Mouse (Mus musculus): ENCODE measurements around the gene Stpg1. TPM values are rescaled to one million over a fixed set of nuclear protein-coding genes. Genes with fewer than 3 reads are reported as not detected.

The Stpg1 gene
- polyA plus RNA-seq, 1 experiment from 2014 or later = 0.65 TPM

DNA sequence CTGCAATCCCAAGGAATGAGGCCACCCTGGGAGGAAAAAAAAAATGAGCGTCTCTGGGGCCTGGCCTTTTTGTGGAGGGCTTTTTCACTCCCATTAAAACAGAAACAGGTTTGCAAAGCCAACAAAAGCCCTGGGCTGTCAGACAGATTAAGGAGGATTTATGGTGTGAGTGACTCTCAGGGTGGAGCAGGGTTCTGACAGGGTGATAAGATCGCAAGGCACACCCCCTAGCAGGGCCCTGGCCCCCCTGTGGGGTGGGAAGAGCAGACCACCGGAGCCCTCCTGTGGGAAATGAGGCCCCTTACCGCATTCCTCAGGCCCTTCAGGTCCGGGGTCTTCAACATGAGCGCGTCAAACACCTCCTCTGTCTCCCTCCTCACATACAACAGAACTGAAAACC lies 53.5 kb downstream of the Stpg1 start:
- DNase-seq (ENCODE audit: low spot score) = peak; percentile 47
- Histone ChIP-seq H3K4me3 (ENCODE audit: low read depth, low read length) (no peak overlapping the region), H3K9ac (ENCODE audit: low read depth, low read length) (no peak overlapping the region; the same call in 1 of the 2 replicates), H3K4me1 (ENCODE audit: control insufficient read depth, insufficient read depth, low read length) (peaks cover 46% of the 10 kb centered on the region), H3K9me3 (ENCODE audit: control insufficient read depth, low read length) (no peaks in the 10 kb centered on the region), H3K4me2 (ENCODE audit: low read depth, low read length) (no peak overlapping the region), H3K27me3 (replicated peaks; ENCODE audit: control insufficient read depth, insufficient read depth, low read length) (no peaks in the 10 kb centered on the region), H3K27ac (replicated peaks; ENCODE audit: low read depth, low read length) (no peak overlapping the region; the same call in 1 of the 2 replicates), H3K36me3 (ENCODE audit: control insufficient read depth, insufficient read depth, low read length) (no peaks in the 10 kb centered on the region)
- 20% methylated on average over 7 of the region's 7 CpGs for WGBS
- ATAC-seq (ENCODE audit: low read depth) = peak; percentile 31; the same call in 1 of the 2 replicates

DNA sequence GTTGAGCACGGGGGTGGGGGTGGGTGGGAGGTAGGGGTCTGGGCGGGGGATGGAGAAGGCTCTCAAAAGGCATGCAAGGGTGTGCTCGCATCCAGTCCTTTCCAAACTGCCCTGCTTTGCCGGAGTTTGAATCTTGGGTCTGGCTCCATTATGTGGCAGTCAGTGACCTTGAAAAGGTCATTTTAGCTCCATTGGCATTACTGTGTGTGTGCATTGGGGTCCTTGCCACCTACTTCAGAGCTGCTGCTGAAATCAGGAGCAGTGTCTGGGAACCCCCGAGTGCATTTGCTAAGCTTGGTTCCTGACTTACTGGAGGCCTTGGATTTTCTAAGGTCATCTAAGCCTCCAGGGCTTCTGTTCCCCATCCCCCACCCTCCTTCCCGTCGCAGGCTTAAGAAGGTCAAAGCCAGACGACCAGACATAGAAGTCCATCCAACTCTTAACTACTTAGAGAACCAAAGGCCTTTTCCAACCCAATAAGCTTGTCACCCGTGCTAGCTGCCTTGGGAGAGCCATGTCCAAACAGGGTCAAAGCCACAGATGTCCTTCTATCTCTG lies 54.0 kb downstream of the Stpg1 start:
- Histone ChIP-seq H3K27ac (replicated peaks; ENCODE audit: low read depth, low read length) (no peak overlapping the region; the same call in 1 of the 2 replicates), H3K4me3 (ENCODE audit: low read depth, low read length) (no peak overlapping the region), H3K27me3 (replicated peaks; ENCODE audit: control insufficient read depth, insufficient read depth, low read length) (no peaks in the 10 kb centered on the region), H3K9ac (ENCODE audit: low read depth, low read length) (no peak overlapping the region), H3K9me3 (ENCODE audit: control insufficient read depth, low read length) (no peaks in the 10 kb centered on the region), H3K4me1 (ENCODE audit: control insufficient read depth, insufficient read depth, low read length) (peaks cover 46% of the 10 kb centered on the region), H3K36me3 (ENCODE audit: control insufficient read depth, insufficient read depth, low read length) (no peaks in the 10 kb centered on the region), H3K4me2 (ENCODE audit: low read depth, low read length) (no peak overlapping the region)
- WGBS = 36% methylated on average over 9 of the region's 9 CpGs
- DNase-seq (ENCODE audit: low spot score) = no peak
- ATAC-seq (ENCODE audit: low read depth) = no peak

DNA sequence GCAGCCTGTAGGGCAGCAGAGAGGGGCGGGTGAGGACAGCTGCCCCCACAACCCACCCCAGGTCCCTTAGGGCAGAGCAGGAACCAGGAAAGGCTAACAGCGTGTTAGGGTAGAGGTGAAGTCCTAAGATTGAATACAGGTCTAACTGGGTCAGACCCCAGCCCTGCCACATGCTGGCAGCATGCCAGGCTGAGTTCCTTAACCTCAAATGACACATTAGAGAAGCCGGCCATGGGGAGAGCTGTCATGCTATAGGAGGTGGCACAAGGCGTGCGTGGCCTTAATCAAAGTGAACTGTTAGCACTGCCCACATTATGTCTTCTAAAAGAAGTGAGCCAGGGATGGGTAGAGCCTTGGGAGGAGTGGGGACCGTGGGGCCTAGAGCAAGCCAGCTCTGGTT lies 54.7 kb downstream of the Stpg1 start:
- no peaks in the 10 kb centered on the region for H3K27me3 ChIP-seq (replicated peaks; ENCODE audit: control insufficient read depth, insufficient read depth, low read length)
- no peak overlapping the region for H3K4me3 ChIP-seq (ENCODE audit: low read depth, low read length)
- H3K4me1 ChIP-seq (ENCODE audit: control insufficient read depth, insufficient read depth, low read length) = peaks cover 42% of the 10 kb centered on the region
- H3K36me3 ChIP-seq (ENCODE audit: control insufficient read depth, insufficient read depth, low read length) = no peaks in the 10 kb centered on the region
- H3K27ac ChIP-seq (replicated peaks; ENCODE audit: low read depth, low read length) = no peak overlapping the region
- WGBS = 64% methylated on average over 6 of the region's 6 CpGs
- no peaks in the 10 kb centered on the region for H3K9me3 ChIP-seq (ENCODE audit: control insufficient read depth, low read length)
- no peak for DNase-seq (ENCODE audit: low spot score)
- no peak overlapping the region for H3K4me2 ChIP-seq (ENCODE audit: low read depth, low read length)
- ATAC-seq (ENCODE audit: low read depth) = no peak; the same call in 1 of the 2 replicates
- no peak overlapping the region for H3K9ac ChIP-seq (ENCODE audit: low read depth, low read length)

DNA sequence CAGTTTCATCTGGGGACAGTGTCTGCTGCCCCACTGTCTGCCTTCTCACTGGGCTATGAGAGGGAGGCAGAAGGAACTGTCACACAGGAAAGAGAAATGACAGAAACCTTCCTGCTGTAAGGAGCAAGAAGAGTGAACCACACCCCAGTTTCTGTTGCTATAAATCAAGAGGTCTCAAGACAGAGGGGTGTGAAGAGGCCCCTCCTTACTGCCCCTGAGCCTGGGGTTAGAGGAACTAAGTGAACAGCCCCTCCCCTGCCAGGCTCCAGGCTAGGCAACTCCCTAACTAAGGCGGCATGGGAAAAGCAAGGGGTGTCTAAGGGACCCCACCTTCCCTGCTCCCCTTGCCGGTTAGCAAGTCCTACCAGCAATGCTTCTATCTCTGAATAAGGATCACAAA lies 69.2 kb downstream of the Stpg1 start:
- Histone ChIP-seq H3K9me3 (ENCODE audit: control insufficient read depth, low read length) (no peaks in the 10 kb centered on the region), H3K36me3 (ENCODE audit: control insufficient read depth, insufficient read depth, low read length) (no peaks in the 10 kb centered on the region), H3K4me1 (ENCODE audit: control insufficient read depth, insufficient read depth, low read length) (peaks cover 13% of the 10 kb centered on the region; the same call in 1 of the 2 replicates), H3K4me3 (ENCODE audit: low read depth, low read length) (no peak overlapping the region), H3K9ac (ENCODE audit: low read depth, low read length) (no peak overlapping the region), H3K27me3 (replicated peaks; ENCODE audit: control insufficient read depth, insufficient read depth, low read length) (peaks cover 10% of the 10 kb centered on the region), H3K27ac (replicated peaks; ENCODE audit: low read depth, low read length) (no peak overlapping the region), H3K4me2 (ENCODE audit: low read depth, low read length) (no peak overlapping the region)
- ATAC-seq (ENCODE audit: low read depth) (no peak), DNase-seq (ENCODE audit: low spot score) (no peak)
- 35% methylated on average over 2 of the region's 2 CpGs for WGBS

DNA sequence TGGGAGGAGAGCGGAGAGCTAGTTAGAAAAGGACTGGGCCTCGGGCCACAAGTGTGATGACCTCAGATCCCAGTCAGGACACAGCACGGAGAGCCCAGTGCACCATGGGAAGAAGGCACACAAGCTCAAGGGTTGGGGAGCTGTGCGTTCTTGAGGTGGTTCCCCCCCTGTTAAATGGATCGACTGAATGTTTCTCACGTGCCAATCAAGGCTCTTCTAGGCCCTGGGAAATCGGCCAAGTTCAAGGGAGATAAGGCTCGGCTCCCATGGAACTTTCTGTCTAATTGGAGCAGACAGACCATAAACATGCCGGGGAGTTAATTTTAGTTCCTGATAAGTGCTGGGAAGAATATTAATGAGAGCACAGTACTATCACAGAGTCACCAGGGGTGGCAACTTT lies 70.8 kb downstream of the Stpg1 start:
- ATAC-seq (ENCODE audit: low read depth) = no peak
- peaks cover 21% of the 10 kb centered on the region for H3K27me3 ChIP-seq (replicated peaks; ENCODE audit: control insufficient read depth, insufficient read depth, low read length)
- WGBS = 62% methylated on average over 9 of the region's 9 CpGs
- H3K4me1 ChIP-seq (ENCODE audit: control insufficient read depth, insufficient read depth, low read length) = peaks cover 24% of the 10 kb centered on the region
- no peaks in the 10 kb centered on the region for H3K9me3 ChIP-seq (ENCODE audit: control insufficient read depth, low read length)
- H3K4me3 ChIP-seq (ENCODE audit: low read depth, low read length) = no peak overlapping the region
- no peak overlapping the region for H3K4me2 ChIP-seq (ENCODE audit: low read depth, low read length)
- no peak overlapping the region for H3K9ac ChIP-seq (ENCODE audit: low read depth, low read length)
- H3K27ac ChIP-seq (replicated peaks; ENCODE audit: low read depth, low read length) = no peak overlapping the region
- peak; percentile 51 for DNase-seq (ENCODE audit: low spot score)
- H3K36me3 ChIP-seq (ENCODE audit: control insufficient read depth, insufficient read depth, low read length) = no peaks in the 10 kb centered on the region

DNA sequence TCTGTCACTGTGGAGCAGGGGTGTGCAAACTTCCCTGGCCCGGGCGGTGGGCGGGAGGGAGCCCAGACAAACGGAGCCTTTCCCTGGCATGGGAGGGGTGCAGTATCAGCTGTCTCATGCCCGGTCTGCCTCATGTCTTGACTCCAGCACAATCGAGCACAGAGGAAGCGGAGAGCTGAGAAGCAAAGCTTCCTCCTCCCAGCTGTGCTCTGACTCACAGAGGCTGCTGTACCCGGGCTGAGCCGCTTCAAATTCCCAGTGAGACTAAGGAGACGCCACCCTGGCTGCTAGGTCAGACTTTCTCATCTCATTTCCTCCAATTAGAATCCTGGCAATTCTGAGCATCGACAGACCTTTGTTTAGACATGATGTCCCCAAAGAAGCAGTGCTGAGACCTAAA lies 72.5 kb downstream of the Stpg1 start:
- no peak overlapping the region for H3K27ac ChIP-seq (replicated peaks; ENCODE audit: low read depth, low read length)
- peak overlapping the region; percentile 40; the same call in 1 of the 2 replicates for H3K9ac ChIP-seq (ENCODE audit: low read depth, low read length)
- peak; percentile 52 for DNase-seq (ENCODE audit: low spot score)
- H3K27me3 ChIP-seq (replicated peaks; ENCODE audit: control insufficient read depth, insufficient read depth, low read length) = peaks cover 37% of the 10 kb centered on the region
- no peak overlapping the region for H3K4me2 ChIP-seq (ENCODE audit: low read depth, low read length)
- no peak overlapping the region for H3K4me3 ChIP-seq (ENCODE audit: low read depth, low read length)
- H3K4me1 ChIP-seq (ENCODE audit: control insufficient read depth, insufficient read depth, low read length) = peaks cover 32% of the 10 kb centered on the region
- 31% methylated on average over 11 of the region's 11 CpGs for WGBS
- ATAC-seq (ENCODE audit: low read depth) = 0 out of 2 replicates have a peak, but pooled peaks have one; percentile 17
- no peaks in the 10 kb centered on the region for H3K36me3 ChIP-seq (ENCODE audit: control insufficient read depth, insufficient read depth, low read length)
- no peaks in the 10 kb centered on the region for H3K9me3 ChIP-seq (ENCODE audit: control insufficient read depth, low read length)

DNA sequence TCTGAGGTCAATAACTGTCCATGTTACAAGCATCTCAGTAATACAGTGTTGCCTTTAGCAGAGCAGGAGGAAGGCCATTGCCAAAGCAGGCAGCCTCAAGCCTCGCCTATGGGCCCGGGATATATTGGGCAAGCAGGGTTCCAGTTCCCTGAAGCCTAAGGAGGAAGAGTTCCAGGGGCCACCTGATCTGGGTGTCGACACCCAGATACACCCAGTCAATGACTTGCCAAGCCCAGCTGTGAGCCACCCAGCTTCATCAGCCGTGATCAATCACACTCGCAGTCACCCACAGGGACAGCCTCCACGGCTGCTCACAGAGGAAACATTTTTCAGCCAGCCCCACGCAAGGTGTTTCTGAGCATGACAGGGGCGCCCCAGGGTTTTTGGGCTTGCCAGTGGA lies 72.9 kb downstream of the Stpg1 start:
- 54% methylated on average over 7 of the region's 8 CpGs for WGBS
- Histone ChIP-seq H3K4me1 (ENCODE audit: control insufficient read depth, insufficient read depth, low read length) (peaks cover 33% of the 10 kb centered on the region), H3K36me3 (ENCODE audit: control insufficient read depth, insufficient read depth, low read length) (no peaks in the 10 kb centered on the region), H3K27me3 (replicated peaks; ENCODE audit: control insufficient read depth, insufficient read depth, low read length) (peaks cover 41% of the 10 kb centered on the region), H3K9me3 (ENCODE audit: control insufficient read depth, low read length) (no peaks in the 10 kb centered on the region), H3K4me2 (ENCODE audit: low read depth, low read length) (no peak overlapping the region), H3K9ac (ENCODE audit: low read depth, low read length) (peak overlapping the region; percentile 40; the same call in 1 of the 2 replicates), H3K4me3 (ENCODE audit: low read depth, low read length) (no peak overlapping the region), H3K27ac (replicated peaks; ENCODE audit: low read depth, low read length) (no peak overlapping the region)
- DNase-seq (ENCODE audit: low spot score) (no peak), ATAC-seq (ENCODE audit: low read depth) (no peak)

DNA sequence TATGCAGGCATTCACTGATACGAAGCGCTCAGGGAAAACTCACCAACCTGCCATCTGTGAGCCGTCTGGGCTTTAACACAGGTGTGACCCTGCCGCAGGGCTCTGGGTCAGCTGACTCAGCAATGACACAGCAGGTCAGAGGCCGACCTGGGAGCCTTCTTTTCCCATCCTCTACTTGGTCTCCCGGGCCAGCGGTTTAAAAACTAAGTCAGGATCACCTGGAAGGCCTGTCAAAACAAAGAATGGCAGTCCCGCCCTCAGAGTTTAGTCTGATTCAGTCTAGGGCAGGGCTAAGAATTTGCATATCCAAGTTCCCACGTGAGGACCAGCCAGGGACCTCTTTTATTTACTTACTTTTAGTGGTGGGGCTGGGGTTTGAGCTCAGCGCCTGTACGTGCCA lies 74.6 kb downstream of the Stpg1 start:
- H3K4me1 ChIP-seq (ENCODE audit: control insufficient read depth, insufficient read depth, low read length) = peaks cover 36% of the 10 kb centered on the region
- H3K4me2 ChIP-seq (ENCODE audit: low read depth, low read length) = peak overlapping the region; percentile 65
- no peaks in the 10 kb centered on the region for H3K36me3 ChIP-seq (ENCODE audit: control insufficient read depth, insufficient read depth, low read length)
- DNase-seq (ENCODE audit: low spot score) (peak; percentile 60), ATAC-seq (ENCODE audit: low read depth) (no peak)
- no peaks in the 10 kb centered on the region for H3K9me3 ChIP-seq (ENCODE audit: control insufficient read depth, low read length)
- H3K9ac ChIP-seq (ENCODE audit: low read depth, low read length) = no peak overlapping the region
- no peak overlapping the region for H3K27ac ChIP-seq (replicated peaks; ENCODE audit: low read depth, low read length)
- peaks cover 52% of the 10 kb centered on the region for H3K27me3 ChIP-seq (replicated peaks; ENCODE audit: control insufficient read depth, insufficient read depth, low read length)
- 2% methylated on average over 11 of the region's 11 CpGs for WGBS
- peak overlapping the region; percentile 34; the same call in 1 of the 2 replicates for H3K4me3 ChIP-seq (ENCODE audit: low read depth, low read length)
